Mouse (Mus musculus) C3H10T1/2 (cell line): ENCODE data around the gene Clpx. TPM values are rescaled to one million over a fixed set of nuclear protein-coding genes. Genes with fewer than 3 reads are reported as not detected.

ENCODE experiments used
- polyA plus RNA-seq, 2 experiments: library from polyadenylated mRNA; unstranded; fragments of >200 nt; fragmentation: generic; extraction: Trizol; gene quantifications; one replicate each; pipeline ENCODE4 v1.2.1; 2012; ENCODE audit warnings: missing spikeins in 2 of 2

The Clpx gene
- polyA plus RNA-seq: 1 to 10 TPM in 1 of 2 experiments, under 1 TPM in 1; 0.75 to 9.3 TPM

GRCm38 (mm10) chr9:65293973-65294715 lies at the start of gene Clpx:
TSS of gene Clpx (plus strand) at chr9:65294260.

GRCm38 (mm10) chr9:65264959-65265358 lies 29.1 kb upstream of the Clpx start, which contains the start of gene Cilp:
TSS of gene Cilp (plus strand) at chr9:65265180.

GRCm38 (mm10) chr9:65345854-65346475 lies 51.9 kb downstream of the Clpx start, which contains the start of gene Pdcd7:
TSS of gene Pdcd7 (plus strand) at chr9:65346104.

GRCm38 (mm10) chr9:65360641-65361448 lies 66.8 kb downstream of the Clpx start, which contains the start of gene Ubap1l:
TSS of gene Ubap1l (plus strand) at chr9:65361041.

Other genes with a start within 250 kb of the Clpx start
- gene Igdcc4, start 192.8 kb upstream of the Clpx start, polyA plus RNA-seq: 1 to 10 TPM in 1 of 2 experiments, under 1 TPM in 1; 0.09 to 2.2 TPM
- gene Igdcc3, start 153.1 kb upstream of the Clpx start, polyA plus RNA-seq: not detected
- 1 to 10 TPM; 1.2 to 5.0 TPM for gene Parp16, start 98.9 kb upstream of the Clpx start, polyA plus RNA-seq
- under 1 TPM in 1 of 2 experiments, not detected in 1; 0.04 TPM for gene Cilp, start 29.1 kb upstream of the Clpx start, polyA plus RNA-seq
- 1 to 10 TPM; 4.0 to 8.4 TPM for gene Pdcd7, start 51.8 kb downstream of the Clpx start, polyA plus RNA-seq
- gene Ubap1l, start 66.8 kb downstream of the Clpx start, polyA plus RNA-seq: under 1 TPM in 1 of 2 experiments, not detected in 1; 0.06 TPM
- gene Kbtbd13, start 97.4 kb downstream of the Clpx start, polyA plus RNA-seq: under 1 TPM in 1 of 2 experiments, not detected in 1; 0.02 TPM
- gene Rasl12, start 104.2 kb downstream of the Clpx start, polyA plus RNA-seq: under 1 TPM in 1 of 2 experiments, not detected in 1; 0.02 TPM
- gene Slc51b, start 128.7 kb downstream of the Clpx start, polyA plus RNA-seq: under 1 TPM in 1 of 2 experiments, not detected in 1; 0.07 TPM
- 1 to 10 TPM; 1.9 to 8.1 TPM for gene Mtfmt, start 141.5 kb downstream of the Clpx start, polyA plus RNA-seq
- gene Spg21, start 166.7 kb downstream of the Clpx start, polyA plus RNA-seq: 10 to 100 TPM; 42.6 to 49.8 TPM
- gene Ankdd1a, start 225.9 kb downstream of the Clpx start, polyA plus RNA-seq: not detected